Mouse (Mus musculus) liver (tissue): ENCODE data around the gene Cacna2d3.

ENCODE experiments used
- DNase-seq: peaks from one replicate; pipeline ENCODE4 v3.0.0-alpha.2; 2020; ENCODE audit warnings: mixed read lengths

Cacna2d3 gene

DNA sequence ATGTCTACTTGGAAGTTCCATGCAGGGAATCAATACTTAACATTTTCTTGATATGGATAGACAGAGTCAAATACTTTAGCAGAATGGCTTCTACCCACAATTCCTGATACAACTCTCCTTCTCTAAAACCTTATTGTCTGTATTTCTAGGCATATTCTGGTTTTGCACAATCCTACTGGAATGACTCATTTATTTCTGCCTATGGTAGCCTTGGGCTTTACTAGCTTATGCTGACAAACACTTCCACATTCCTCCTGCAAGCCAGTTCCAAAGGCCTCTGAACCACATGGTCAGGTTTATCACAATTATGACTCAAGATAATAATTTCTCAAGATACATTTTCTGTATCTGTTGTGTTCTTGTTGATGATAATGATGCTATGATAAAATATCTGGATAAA lies 336.2 kb downstream of the Cacna2d3 start:
- no peak for DNase-seq

DNA sequence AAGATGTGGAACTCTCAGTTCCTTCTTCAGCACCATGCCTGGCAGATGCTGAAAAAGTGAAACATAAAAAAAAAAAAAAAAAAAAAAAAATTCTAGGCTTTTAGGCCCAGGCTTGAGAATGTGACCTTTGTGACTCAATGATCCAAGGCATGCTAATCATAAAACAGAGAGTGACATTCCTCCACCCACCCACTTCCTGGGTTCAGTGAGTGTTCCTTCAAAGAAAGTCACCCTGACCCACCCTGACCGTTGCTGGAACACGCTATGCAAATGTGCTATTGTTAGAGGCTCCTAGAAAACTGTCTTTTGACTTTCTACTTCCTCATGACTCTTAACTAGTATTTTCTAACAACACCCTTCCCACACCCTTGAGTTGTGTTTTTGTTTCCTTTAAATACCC lies 338.9 kb downstream of the Cacna2d3 start:
- no peak for DNase-seq

DNA sequence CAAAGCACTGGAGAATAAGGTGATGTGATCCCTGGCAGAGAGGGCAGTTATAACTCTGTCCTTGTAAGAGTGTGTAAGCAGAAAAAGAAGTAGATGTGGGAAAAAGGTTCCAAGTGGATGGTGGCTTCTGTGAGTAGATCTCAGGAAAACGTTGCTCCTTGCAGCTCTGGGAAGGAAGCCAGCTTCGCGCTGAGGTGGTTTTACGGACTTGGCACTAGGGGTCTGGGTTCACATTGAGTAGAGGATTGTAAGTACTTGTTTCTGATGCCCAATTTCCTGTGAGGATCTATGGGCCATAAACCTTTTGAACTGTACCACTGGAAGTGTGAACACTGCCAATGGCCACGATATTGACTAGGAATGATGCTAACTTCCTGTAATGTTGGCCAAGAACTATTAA lies 354.8 kb downstream of the Cacna2d3 start:
- DNase-seq: no peak

DNA sequence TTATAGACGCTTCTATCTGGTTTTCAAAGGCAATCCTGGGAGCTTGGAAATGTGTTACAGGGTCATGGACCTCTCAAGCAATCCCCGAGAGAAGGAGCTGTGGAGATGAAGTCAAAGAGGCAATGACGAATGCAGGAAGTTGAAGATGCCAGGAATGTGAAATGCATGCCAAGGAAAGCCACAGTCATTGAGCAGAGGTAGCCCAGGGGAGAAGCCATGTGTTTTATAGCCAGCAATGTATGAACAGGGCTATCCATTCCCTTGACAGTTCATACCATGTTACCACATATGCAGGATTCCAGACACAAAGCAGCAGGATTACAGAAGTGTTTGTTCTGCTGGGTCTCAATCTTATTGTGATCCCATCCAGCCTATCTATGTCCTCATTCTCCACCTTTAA lies 359.2 kb downstream of the Cacna2d3 start:
- no peak for DNase-seq

DNA sequence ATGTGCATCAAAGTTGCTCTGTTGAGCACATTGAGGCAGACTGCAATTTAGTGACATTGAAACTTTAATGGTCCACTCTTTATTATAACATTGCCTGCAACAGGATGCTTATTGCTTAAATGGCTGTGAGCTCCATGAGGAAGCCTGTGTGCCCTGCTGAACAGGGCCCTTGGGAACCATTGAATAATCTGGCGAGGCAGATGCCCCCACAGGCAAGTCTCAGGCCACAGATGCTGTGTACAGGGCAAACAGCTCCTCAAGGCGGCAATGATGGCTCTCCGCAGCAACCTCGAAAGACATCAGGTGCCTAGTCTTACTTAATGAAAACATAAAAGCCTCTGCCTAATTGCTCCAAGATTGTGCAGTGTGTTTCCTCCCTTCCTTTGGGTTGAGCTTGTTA lies 371.0 kb downstream of the Cacna2d3 start:
- DNase-seq: no peak

DNA sequence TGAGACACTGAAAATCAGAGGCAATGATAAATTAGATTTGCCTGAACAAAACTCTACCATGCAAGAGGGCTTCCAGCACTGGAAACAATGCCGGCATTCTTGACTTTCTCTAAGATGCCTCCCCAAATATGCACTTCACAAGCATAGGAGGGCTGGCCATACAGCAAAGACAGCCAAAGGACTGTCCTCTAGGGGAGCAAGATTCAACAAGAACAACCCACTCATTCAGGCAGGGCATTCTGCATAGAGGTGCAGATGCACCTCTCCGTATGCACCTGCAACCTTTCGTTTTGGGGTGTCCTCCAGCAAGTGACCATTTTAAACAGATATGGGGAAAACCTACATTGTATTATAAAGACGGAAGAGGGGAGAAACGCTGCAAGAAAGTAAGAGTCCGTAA lies 380.1 kb downstream of the Cacna2d3 start:
- no peak for DNase-seq

DNA sequence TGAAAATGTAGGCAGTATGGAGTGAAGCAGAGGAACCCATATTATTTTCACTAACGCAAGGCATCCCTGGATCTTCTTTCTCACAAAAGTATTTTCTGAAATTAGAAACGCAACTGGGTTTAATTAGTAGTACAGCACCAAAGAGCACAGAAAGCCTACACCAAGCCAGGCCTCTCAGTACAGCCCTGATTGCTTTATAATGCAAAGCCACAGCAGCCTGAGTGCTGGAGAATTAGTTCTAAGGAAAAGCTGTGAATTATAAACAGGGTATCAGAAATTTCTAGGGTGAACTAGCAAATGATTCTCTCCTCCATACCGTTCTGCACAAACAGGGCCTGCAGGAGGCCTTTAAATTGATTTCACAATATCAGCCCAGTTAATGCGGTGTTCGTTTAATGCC lies 380.9 kb downstream of the Cacna2d3 start:
- DNase-seq: no peak

DNA sequence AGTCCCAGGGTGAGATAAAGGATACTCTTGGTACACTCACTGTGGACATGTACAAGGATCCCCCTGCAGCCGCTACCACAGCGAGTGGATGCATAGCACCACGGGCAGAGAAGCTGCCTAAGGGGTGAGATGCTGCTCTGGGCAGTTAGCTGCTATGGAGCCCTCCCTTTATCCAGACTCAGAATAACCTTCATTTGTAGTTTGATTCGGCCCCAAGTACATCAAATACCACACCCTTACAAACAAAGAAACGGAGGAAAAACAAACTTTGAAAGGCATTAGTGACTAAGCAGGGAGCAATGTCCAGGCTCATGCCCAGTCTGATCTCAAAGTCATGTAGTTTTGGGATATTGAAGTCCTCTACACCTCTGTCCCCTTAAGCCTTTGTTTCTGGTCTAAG lies 386.8 kb downstream of the Cacna2d3 start:
- no peak for DNase-seq

DNA sequence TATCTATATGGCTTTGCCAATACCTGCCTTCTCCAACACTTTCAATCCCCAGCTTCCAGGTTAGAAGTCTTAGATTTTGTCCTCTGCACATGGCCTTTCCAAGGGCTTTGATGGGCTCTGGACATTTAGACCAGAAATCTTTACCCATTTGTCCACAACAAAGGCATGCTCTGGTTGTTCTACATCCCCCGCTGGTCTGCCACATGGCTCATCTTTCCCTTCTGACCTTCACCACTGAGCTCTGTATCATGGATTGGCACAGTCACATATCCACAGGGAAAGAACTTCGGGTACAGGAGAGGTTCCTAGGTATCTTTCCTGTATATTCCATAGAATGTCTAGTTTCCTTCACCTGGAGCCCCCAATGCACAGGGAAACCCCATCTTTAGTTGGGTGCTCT lies 387.4 kb downstream of the Cacna2d3 start:
- no peak for DNase-seq

DNA sequence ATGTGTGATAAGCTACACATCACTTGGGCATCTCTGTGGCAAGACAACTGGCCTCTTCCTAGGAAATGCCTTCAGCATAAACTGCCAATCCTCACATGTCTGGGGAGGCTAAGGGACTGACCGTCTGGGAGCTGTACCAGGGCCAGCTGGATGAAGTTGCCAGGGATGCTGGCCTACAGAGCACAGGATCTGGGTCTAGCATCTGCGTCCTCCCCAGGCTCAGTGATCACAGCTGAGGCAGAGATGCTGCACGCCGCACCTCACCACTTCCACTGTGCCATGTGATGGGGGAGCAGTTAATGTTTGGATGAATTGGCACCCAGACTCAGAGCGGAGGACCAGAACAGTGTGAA lies 397.3 kb downstream of the Cacna2d3 start:
- DNase-seq: no peak

DNA sequence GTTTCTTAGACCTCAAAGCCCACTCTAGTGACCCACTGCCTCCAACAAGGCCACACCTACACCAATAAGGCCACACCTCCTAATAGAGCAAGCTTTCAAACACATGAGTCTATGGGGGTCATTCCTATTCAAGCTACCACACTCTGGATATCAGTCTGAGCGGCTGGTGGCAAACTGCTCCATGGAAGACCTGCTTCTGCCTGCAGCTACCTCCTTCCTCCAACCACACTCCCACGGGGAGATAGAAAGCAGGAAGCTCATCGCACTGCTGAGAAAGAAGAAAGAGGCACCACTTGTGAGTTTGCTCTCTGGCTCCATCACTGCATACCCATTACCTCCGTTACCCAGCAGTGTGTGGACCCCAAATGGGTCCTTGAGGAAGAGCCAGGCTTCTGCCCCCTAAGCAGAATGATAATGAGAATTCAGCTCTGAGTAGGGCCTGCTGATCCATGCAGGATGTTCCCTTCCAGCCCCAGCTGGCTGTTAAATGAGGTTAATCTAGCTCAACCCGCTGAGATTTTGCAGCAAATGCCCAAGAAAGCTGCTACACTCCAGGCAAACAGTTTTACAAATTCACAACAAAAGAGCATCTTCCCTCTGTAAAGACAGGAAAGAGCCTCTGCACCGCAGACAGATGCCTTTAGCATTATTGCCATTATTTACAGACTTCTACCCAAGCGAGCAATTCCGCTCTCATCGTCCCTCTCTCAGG lies 397.8 kb downstream of the Cacna2d3 start:
- no peak for DNase-seq

DNA sequence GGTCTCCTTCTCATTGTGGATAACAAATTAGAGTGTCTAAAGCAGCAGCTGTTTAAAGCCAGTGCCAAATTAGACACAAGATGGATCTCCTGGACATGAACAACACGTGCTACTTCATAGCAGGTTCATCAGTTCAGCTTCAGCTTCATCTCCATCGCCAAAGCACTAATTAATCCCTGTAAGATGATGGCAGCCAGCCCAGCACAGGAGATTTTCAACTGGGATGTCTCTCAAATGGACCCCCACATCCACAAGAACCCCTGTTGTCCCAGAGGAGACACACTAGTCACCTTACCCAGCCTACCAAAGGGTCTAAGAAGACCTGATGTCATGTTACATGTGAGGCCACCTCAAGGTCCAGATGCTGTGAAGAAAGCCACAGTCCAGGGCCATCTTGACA lies 408.2 kb downstream of the Cacna2d3 start:
- DNase-seq: no peak

DNA sequence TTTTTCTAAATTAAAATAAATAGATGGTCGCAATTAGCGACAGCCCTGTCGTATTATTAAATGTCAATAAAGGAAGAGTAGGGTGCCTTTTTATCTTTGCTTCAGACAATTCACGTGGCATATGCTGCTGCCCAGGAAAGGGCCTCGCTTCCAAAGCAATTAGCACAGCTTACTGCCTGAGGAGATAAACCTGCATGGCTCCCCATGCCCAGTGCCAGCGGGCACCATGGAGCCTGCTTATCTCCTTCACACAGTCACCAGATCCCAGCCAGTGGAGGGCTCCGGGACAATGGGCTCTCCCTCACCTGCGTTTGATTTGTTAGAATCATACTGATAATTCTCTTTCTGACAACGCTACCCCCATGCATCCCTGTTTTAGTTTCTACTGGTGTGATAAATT lies 416.0 kb downstream of the Cacna2d3 start:
- DNase-seq: no peak

DNA sequence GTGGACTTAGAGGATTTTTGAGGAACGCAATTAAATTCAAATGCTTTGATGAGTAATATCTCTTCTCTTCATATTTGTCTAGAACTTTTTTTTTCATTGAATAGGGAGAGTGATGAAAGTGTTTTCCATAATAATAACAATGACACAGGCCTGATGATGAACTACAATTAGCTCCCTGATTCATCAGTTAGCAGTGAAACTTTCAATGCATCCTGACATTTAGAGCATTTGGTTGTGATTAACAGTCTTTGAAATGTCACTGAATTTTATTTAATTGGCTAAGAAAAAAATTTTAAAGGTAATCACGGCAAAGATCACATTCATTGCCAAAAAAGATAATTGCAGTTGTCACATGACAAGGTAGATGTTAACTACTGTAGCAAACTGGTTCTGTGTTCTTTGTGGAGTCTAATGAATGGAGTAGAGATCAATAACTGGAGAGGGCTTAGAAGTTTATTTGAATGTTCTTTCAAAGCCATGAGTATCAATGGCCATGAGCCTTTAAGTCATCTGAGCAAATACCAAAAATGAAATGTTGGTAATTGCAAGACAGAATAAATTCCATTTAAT lies 425.4 kb downstream of the Cacna2d3 start:
- DNase-seq: no peak

DNA sequence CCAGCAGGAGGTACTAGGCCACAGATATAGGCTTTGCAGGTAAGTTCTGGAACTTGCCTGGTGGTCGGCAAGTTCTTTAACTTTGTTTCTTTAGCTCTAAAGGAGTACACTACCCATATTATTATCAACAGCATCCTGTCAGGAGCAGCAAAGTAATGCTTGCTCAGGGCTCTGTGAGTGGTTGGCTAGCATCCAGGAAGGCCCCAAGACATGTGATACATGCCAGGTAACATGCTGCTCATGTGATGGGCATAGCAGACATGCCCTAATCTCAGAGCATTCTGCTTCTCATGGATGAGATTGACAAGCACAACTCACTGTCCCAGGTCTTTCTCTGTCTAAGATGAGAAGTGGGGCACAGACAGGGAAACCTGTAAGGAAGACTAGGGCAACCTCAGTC lies 442.8 kb downstream of the Cacna2d3 start:
- no peak for DNase-seq

DNA sequence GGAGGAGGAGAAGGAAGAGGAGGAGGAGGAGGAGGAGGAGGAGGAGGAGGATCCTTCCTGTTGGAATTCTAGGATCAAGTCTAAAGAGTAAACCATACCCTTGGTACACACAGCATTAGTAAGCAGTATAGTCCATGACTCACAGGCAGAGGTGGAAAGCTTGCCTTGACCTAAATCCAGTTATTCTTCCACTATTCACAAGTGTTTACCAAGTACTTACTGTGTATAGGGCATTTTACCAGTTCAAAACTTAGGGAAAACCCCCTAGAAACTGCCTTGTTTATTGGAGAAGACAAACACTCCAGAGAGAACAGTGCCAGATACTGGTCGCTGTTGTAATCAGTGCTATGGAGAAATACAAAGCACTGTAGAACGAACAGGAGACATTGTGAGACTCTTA lies 443.3 kb downstream of the Cacna2d3 start:
- no peak for DNase-seq

DNA sequence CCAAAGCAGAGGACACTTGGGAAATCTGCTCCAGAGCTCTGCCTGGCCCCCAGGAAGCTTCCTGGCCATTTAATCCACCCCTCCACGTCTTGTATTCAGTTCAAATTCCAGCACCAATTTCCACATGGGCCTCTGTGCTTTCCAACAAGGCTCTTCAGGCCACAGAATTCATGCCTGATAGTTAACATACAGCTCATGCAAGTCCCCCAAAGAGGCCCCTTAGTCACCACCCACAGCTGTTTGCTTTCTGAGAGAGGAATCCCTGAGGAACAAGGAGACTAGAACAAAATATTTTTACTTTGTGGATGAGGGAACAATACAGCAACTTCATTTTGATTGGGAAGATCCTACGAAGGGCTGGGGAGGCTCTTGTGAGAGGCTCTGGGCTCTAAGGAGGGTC lies 444.0 kb downstream of the Cacna2d3 start:
- DNase-seq: no peak

DNA sequence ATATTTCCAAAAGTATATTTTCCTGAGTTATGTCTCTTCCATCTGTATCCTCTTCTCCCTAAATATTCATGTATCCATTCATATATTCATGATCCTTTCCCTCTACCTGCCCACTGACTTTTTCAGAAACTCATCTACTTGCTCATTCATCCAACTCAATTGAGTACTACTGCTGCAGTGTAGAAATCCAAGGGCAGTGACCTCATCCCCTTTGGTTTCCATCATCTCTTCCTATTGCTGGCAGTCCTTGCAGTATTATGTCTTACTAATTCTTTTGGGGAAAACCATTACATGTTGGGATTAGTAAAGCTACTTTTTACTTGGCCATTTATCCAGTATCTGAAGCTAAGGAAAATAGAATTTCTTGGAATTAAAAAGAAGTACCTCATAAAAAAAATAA lies 447.8 kb downstream of the Cacna2d3 start:
- DNase-seq: no peak

DNA sequence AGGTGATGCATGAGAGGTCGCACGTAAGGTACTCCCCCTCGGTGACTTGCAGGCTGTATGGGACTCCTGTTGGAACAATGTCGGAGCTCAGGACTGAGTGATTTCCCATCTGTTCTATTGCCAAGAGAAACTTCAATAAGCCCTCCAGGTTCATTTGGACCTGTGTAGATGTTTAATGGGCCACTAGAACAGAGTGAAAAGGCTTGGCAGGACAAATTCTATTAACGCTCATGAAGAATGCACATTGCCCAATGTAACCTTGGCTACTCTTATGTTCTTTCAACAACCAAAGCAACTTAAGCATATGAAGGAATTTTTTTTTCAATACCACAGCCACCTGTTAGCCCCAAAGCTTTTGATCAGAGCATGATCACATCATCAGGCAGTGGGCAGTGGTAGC lies 451.1 kb downstream of the Cacna2d3 start:
- DNase-seq: no peak

DNA sequence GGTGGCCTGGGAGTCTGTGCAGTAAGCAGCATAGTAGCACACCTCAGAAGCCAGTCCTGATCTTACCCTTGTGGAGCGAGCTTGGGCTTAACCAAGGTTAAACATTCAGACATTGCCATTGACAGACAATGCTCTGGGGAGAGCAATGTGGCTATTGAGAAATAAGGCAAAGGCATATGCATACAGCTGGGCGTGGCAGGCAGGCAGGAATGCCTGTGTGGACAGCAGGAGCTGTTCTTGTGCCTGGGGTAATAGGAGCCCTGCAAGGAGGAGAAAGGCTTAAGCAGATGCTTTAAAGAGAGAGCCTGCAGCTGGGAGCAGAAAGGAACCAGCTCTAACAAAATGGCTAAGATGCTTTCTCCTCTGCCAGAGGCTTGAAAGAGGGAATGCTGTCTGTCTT lies 451.8 kb downstream of the Cacna2d3 start:
- DNase-seq: no peak

DNA sequence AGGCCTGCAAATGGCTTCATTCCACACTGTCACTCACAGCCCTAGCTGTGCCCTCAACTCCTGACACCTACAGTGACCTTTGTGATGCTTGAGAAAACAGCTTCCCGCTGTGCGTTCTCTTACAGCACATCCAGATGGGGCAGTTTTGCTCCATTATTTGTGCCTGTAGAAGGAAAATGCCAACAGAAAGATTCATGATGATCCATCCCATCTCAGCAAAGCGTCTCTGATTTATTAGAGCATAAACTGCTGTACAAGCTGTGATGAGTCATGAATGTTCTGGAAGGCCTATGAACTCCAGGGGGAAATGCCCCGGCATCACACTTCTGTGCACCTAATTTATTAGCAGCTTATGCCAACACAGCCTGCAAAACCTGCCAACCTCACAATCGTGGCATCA lies 453.1 kb downstream of the Cacna2d3 start:
- no peak for DNase-seq

DNA sequence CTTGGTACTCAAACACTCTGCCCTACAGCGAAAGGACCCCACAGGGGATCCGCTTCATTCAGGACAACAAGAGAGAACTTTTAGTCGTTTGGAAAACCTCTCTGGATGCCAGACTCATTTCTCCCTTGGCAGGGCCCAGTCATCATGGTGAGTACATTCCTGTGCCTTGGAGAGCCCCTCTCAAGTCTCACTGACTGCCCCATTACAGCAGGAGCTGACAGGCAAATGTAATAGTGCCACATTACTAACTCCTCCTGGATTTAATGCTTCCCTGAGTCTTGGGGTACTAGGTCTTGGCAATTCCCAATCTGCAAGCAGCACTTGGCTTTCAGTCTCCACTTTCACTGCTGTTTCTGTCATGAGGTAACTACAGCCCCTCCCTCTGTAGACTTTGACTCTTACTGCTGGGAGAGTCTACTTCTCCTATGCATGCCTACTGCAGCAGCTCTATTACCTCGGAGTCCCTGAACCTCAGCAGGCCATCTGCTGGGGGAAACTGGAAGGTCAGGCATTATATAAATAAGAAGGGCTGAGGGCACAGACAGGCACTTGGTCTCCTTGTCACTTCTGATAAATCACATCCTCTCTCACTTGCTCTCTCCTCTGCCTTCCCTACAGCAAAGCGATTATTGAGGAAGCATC lies 454.3 kb downstream of the Cacna2d3 start:
- no peak for DNase-seq

DNA sequence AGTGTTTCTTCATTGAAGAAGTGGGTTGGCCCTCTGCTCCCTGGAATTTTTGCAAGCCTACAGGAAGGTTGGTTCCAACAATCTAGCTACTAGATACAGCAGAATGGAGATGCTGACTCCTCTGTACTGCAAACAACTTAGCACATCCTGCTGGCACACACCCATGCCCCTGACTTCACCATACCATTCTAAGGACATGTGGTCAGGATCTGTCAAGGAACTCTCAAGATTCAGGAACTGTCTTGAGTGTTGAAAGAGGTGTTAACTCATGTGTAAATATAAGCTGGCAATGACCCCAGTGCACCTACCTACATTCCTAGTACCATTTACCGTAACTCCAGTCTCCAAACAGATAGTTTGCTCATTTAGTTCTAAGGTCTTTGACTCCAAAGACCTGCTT lies 461.0 kb downstream of the Cacna2d3 start:
- no peak for DNase-seq

DNA sequence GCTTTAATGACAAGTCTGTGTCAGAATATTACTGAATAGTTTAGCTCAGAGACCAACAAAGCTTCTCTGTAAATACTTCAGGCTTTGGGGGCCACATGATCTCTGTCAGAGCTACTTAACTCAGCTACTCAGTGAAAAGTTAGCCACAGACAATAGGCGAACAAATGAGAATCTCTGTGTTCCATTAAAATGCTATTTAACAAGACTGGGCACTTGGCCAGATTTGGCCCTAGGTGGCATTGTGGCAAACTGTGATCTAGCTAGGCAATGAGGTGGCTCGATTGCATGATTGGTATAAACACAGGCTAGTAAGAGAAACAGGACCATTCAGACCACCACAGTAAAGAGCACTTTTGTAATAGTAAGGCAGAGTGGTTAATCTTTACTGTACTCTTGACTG lies 478.1 kb downstream of the Cacna2d3 start:
- DNase-seq: no peak

DNA sequence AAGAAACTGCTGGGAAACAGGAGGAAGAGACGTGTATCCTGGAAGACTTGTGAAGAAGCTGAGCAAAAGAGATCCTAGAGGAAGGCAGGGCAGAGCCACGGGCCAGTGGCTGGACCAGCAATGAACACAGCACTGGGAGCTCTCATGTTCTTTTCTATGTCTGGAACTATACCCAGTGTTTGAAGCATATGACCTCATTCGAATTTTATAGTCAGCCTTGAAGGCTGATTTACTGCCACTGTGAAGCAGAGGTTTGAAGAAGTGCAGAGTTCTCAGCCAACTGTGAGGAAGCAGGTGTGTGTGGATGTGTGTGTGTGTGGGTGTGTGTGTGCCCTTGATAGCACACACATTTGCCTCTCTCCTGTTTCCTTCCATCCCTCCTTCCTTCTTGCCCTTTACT lies 483.2 kb downstream of the Cacna2d3 start:
- no peak for DNase-seq
